Mouse (Mus musculus) liver, postnatal 0 days (tissue): ENCODE measurements around the gene Slc16a10.

Source experiments
- CTCF ChIP-seq: sonication (generic); IDR thresholded peaks from 2 replicates; pipeline ENCODE4 v1.5.1; 2016; ENCODE audit warnings: antibody characterized with exemption, low read depth
- EP300 ChIP-seq: IDR thresholded peaks from 2 replicates; pipeline ENCODE4 v1.6.1; 2016; ENCODE audit warnings: antibody characterized with exemption, low read depth, mild to moderate bottlenecking

- TF ChIP-seq EP300: no peak
- no peak for TF ChIP-seq CTCF
Measured at GRCm38 (mm10) chr10:40130126-40130525, 11.9 kb downstream of the Slc16a10 start.
